Mouse (Mus musculus): ENCODE data around the gene Stk38l. TPM values are rescaled to one million over a fixed set of nuclear protein-coding genes. Genes with fewer than 3 reads are reported as not detected.
A peak's percentile ranks its signal among the peaks of the same experiment; 100 is the strongest.

Stk38l gene
- total RNA-seq, 2 experiments from 2014 or later, result 16.5 to 16.6 TPM

DNA sequence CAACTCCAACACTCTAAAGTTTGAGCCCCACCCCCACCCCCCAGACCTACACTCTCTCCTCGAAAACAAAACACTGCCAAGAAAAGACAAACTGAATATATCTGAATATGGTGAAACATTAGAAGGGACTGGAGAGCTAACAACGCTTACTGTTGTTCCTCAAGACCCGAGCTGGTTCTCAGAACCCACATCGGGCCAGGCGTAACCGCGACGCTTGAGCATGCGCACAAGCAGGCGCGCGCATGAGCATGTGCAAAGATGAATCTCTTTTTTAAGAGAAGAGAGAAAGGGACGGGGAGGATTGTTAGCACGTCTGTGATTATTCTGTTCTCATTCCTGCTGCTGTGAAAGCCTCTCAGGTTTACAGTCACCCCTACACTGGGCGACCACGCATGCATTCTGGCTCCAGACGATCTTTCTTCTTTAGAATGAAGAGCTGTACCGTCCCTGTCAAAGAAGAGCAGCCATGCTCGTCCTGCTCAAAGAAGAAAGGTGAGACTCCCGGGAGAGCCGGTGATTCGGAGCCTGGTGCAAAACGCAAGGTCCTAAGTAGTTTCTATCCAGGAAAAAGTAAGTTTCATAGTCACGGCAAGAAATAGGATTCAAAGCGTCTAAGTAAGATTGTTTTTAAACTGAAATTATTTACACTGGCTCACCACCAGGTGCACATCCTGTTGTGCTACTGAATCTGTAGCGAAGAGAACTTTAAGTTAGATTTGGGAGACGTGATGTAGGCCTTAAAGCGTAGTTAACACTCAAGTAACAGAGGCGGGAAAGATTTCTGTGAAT lies 95.6 kb downstream of the Stk38l start:
- no peak for DNase-seq (ENCODE audit: extremely low spot score in 1 of 2, low spot score in 2 of 2)
- intact Hi-C loops (cut with DNase I), result loop anchor here (10.0 kb wide), 1 partner anchor 274 kb away; the partner anchor contains the start of gene Klhl42

DNA sequence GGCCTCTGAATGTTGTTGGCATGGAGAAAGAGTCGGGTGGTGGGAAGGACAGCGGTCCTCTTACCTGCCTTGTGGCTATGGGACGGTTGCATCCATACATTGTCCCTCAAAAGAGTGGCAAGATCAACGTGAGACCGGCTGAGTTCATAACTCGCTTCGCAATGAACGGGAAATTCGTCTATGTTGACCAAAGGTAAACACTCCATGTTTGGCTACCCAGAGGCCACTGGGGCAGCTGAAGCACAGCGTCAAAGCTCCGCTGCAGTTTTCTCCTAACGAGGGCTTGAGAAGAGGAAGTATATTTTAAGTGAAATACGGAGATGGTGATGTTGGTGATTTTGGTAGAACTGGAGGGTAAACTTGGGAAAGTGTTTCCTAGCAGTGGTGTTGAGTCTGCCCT lies 97.2 kb downstream of the Stk38l start:
- DNase-seq (ENCODE audit: extremely low spot score in 1 of 2, low spot score in 2 of 2), result no peak
- intact Hi-C loops (cut with DNase I), result loop anchor here (10.0 kb wide), 1 partner anchor 273 kb away; the partner anchor contains the start of gene Klhl42

DNA sequence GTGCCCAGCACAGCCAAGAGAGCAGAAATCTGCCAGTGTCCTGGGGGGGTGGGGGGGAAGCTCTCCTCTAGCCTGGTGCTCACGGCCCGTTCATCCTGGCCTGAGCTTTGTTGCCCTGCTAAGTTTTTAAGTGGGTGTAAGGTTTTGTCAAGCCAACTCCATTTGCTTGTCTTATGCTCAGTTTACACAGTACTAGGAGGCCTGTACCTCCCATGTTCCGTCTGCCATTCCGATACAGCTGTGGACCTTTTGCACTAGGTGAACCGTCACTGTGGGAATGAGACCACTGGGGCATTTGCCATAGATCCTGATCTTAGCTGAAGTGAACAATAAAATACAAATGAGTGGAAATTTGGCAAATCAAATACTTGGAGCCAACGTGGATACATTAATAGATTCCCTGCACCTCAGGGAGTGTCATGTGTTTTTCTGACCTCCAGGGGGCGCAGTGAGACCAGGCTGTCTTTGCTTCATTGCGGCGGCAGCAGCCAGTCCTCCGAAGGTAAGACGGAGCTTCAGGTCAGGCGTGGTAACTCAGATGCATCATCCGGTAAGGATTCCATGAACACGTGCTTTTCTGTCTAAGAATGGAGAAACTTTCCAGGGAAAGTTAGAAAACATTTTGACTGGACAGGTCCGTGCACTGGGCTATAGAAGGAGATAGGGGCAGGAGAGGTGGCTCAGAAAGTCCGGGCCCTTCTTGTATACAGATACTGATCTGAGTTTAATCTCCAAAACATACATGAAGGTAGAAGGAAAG lies 100.1 kb downstream of the Stk38l start:
- intact Hi-C loops (cut with DNase I), result loop anchor here (5.0 to 10.0 kb wide), 2 partner anchors 270 to 1127 kb away; partner anchors contain the start of gene Klhl42
- DNase-seq (ENCODE audit: extremely low spot score in 1 of 2, low spot score in 2 of 2), result peak; percentile 38 to 67

DNA sequence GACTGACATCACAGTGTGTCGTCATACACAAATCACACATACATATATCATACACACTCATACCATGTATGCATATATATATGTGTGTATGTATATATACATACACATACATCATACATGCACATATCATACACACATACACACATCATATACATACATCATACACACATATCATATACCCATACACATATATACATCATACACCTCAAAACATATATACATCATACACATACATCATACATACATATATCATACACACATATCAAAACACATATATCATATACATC lies 100.6 kb downstream of the Stk38l start:
- intact Hi-C loops (cut with DNase I), result loop anchor here (5.0 to 10.0 kb wide), 2 partner anchors 269 to 1127 kb away; partner anchors contain the start of gene Klhl42
- no peak for DNase-seq (ENCODE audit: extremely low spot score in 1 of 2, low spot score in 2 of 2)

Other genes starting within 250 kb of the Stk38l start
- 10 to 100 TPM; 17.0 to 19.3 TPM for gene Itpr2, start 222.8 kb upstream of the Stk38l start, total RNA-seq (2021)
- 10 to 100 TPM; 47.2 to 50.3 TPM for gene Fgfr1op2, start 147.8 kb upstream of the Stk38l start, total RNA-seq (2021)
- gene Ints13, start 147.2 kb upstream of the Stk38l start, total RNA-seq (2021), result 10 to 100 TPM; 29.4 to 34.4 TPM
- gene Med21, start 82.4 kb upstream of the Stk38l start, total RNA-seq (2021), result 10 to 100 TPM; 39.2 to 44.9 TPM
- gene Tm7sf3, start 82.2 kb upstream of the Stk38l start, total RNA-seq (2021), result 10 to 100 TPM; 31.7 to 33.6 TPM
- 10 to 100 TPM in 1 of 2 experiments, 1 to 10 TPM in 1; 7.1 to 11.5 TPM for gene Arntl2, start 71.1 kb downstream of the Stk38l start, total RNA-seq (2021)
- not detected for gene Smco2, start 125.1 kb downstream of the Stk38l start, total RNA-seq (2021)
- gene Ppfibp1, start 163.5 kb downstream of the Stk38l start, total RNA-seq (2021), result 100 to 1,000 TPM in 1 of 2 experiments, 10 to 100 TPM in 1; 96.3 to 100 TPM
- gene 1700034J05Rik, start 229.4 kb downstream of the Stk38l start, total RNA-seq (2021), result not detected